Mouse (Mus musculus) liver, postnatal 0 days (tissue): ENCODE data around the gene Iqgap3.

Source experiments
- CTCF ChIP-seq: sonication (generic); IDR thresholded peaks from 2 replicates; pipeline ENCODE4 v1.5.1; 2016; ENCODE audit warnings: antibody characterized with exemption, low read depth
- EP300 ChIP-seq: IDR thresholded peaks from 2 replicates; pipeline ENCODE4 v1.6.1; 2016; ENCODE audit warnings: antibody characterized with exemption, low read depth, mild to moderate bottlenecking

- TF ChIP-seq CTCF (no peak), EP300 (no peak)
These were observed 63.6 kb downstream of the Iqgap3 start for GRCm38 (mm10) chr3:88145411-88145782.
